Mouse (Mus musculus) adrenal gland, postnatal 25 days (tissue): Measurements from ENCODE around the gene Kctd5. TPM values are rescaled to one million over a fixed set of nuclear protein-coding genes. Genes with fewer than 3 reads are reported as not detected.
"Not testable (repeated sequence)": the region's sequence is repeated elsewhere in the genome, so short reads cannot be mapped to it uniquely, and the experiment has no call there.

Source experiments
- DNase-seq: peaks from one replicate; pipeline ENCODE4 v3.0.0; 2021; ENCODE audit warnings: mixed read lengths
- long read RNA-seq: library from polyadenylated mRNA; stranded (forward); transcript quantifications from one replicate; pipeline ENCODE4 v2.0.0, GENCODE M21; 2021
- total RNA-seq: library from RNA; stranded (reverse); gene quantifications from 2 replicates; pipeline ENCODE4 v1.2.3, GENCODE M21; 2021

Gene Kctd5
- 15.4 and 17.2 TPM in 2 replicates for total RNA-seq
- long read RNA-seq, transcript Kctd5-201 (6 exons, 2,443 nt), result major isoform, 34 of 38 reads
- long read RNA-seq, partial matches to known transcripts, result 2 of 38 reads
- long read RNA-seq, other reads (novel, unspliced or antisense), result 2 of 38 reads

- peak; percentile 92 for DNase-seq
These were observed at the start of gene Kctd5 for GRCm38 (mm10) chr17:24072919-24073696. Gene Kctd5 (minus strand): TSS chr17:24073485.

DNA sequence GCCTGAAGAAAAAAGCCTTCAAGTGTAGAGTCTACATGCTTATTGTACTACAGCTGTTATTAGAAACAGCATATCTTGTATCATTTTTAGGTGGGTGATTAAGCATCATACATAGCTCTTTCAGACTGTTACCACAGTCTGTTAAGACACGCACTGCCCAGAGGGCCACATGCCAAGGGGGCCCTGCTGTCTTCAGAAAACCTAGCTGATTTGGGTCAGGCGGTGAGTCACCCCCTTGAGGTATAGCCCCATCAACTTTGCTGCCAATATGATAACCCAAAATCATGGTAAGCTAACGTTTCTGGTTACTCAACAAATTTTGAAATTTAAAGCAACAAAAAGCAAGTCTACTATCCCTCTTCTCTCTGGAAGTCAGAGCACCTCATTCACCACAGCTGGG, 46.2 kb upstream of the Kctd5 start:
- DNase-seq, result peak; percentile 12

DNA sequence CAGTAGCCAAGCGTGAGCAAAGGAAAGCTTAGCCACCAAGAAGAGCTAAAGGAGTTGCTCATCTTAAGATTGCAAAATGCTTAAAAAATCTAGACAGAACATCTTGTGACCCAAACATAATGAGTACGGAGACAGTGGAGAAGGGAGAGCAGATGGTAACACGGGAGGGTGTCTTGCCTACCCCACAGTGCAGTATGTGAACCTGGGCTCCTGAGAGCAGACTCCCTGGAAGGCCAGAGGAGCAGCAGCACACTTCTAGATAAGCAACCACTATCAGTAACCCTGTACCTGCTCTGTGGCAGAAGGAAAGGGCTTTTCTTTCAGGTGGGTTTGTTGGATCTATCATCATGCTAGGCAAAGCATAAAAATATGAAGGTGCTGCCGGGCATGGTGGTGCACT, 39.7 kb upstream of the Kctd5 start:
- DNase-seq, result no peak

DNA sequence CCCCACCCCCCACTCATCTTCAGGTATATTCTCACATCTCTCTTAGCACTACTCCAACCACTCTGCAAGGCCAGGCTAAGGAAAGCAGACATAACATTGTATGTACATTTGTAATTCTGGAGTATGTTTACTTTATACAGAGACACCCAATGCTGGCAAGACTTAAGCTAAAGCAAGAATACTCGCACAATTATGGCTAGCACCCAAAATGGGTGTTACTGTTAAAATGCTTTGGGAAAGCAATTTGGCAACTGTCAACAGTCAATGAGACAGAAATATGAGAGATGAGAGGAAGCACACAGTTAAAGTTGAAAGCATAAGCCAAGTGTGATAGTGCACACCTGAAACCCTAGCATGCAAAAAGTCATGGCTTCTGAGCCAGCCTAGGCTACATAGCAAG, 38.0 kb upstream of the Kctd5 start:
- no peak for DNase-seq

DNA sequence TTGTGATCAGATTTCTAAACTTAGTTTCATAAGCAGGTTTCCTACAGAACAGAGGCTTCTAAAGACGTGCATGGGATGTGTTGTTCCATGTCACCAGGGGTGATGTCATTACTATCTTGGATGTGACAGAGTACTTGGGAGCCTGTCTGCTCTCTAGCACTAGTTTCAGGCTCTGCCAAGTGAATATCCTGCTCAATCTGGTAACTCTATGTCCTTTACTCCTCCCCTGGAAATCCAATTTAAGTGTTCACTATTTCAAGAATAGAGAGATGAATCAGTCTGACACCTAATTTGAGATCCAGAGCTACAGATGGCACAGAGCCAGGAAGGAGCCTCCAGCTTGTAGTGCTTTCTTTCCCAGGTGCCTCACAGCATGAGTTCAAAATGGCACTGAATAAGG, 35.6 kb upstream of the Kctd5 start:
- no peak for DNase-seq

DNA sequence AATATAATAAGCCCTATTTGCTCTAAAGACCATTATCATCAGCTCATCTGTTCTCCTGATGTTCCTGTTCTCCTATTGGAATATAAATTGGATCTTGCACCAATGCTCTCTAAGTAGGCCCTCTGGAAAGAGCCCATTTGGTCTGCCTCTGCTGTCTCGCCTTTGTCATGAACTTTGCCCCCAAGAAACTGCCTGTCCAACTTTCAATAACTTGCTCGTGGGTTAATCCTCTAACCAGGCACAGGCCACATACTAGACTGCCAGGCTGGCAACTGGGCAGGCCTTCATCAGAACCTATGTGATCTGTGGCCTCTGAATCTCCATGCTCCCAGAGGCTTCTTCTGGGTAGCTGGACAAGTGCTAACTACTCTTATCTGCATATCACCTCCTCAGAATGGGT, 31.8 kb upstream of the Kctd5 start:
- no peak for DNase-seq

GRCm38 (mm10) chr17:24098354-24098753, 25.1 kb upstream of the Kctd5 start:
- DNase-seq, result no peak

GRCm38 (mm10) chr17:24090575-24090974, 17.3 kb upstream of the Kctd5 start:
- no peak for DNase-seq

- not testable (repeated sequence) for DNase-seq
These were observed 13.1 kb upstream of the Kctd5 start for GRCm38 (mm10) chr17:24086399-24086798.

DNA sequence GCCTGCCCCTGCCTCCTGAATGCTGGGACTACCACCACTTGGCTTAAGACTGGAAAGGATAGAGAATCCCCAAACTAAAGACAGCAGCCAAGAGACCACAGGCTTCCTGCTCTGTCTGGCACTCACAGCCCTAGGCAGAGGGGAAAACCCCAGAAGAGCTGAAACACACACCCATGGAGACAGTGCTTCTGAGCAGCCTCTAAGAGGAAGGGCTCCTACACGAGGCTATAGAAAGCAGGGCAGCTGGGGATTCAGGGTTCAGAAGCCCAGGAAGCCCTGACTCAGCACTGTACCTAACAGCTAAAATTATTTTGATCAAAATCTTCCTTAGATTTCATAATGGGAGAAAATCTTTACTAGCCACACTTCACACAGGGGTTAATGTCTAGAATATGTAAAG, 11.3 kb upstream of the Kctd5 start:
- no peak for DNase-seq

DNA sequence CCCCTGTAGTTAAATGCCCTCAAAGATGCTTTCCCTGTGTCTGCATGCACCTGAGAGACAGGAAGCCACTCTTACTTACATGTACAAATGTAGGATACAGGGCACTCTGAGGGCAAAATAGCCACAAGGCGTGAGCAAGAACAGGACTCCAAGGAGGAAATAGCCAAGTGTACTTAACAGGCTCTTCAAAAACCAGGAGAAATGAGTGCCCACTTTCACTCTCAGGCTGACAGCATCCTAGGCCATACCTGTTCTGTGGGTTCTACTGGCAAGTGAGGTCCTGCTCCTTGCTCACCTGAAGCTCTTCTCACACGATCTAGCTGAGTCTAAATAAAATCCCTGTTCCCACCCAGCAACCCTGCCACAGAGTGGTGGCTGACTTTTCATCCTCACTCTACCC, 3.8 kb upstream of the Kctd5 start:
- DNase-seq, result no peak

DNA sequence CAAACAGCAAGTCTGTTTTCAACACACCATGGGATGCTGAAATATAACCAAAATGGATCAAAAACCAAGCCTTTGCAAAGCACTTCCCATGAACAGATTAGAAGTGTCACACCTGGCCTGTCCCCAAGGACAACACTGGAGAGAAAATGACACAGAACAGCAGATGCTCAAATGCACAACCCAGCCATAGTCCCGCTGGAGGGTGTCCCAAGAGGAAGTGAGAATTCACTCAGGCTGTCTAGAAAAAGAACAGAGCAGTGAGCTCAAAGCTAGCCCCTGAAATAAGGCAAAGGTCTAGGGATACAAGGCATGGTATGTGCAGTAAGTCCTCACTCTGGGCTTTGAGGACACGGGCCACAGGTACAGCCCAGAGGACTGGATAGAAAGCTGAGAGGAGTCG, 3.8 kb downstream of the Kctd5 start:
- no peak for DNase-seq

DNA sequence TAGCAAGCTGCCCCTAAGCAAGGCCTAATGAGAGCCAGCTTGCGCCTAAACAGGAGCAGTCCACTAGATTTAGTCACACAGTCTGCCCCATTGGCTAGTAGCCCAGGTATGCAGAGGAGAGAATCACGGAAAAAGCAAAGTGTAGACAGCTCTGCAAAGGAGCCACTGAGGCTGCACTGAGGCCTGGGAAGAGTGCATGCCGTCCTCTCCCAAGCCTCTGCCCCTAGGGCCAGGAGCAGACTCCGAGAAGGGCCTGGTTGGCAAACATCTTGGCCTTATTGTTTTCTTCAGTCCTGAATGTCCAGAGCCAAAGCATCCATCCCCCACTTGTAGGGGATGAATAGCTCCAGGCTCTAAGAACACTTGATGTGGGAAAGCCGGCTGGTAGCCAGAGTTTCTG, 5.0 kb downstream of the Kctd5 start:
- DNase-seq, result no peak

DNA sequence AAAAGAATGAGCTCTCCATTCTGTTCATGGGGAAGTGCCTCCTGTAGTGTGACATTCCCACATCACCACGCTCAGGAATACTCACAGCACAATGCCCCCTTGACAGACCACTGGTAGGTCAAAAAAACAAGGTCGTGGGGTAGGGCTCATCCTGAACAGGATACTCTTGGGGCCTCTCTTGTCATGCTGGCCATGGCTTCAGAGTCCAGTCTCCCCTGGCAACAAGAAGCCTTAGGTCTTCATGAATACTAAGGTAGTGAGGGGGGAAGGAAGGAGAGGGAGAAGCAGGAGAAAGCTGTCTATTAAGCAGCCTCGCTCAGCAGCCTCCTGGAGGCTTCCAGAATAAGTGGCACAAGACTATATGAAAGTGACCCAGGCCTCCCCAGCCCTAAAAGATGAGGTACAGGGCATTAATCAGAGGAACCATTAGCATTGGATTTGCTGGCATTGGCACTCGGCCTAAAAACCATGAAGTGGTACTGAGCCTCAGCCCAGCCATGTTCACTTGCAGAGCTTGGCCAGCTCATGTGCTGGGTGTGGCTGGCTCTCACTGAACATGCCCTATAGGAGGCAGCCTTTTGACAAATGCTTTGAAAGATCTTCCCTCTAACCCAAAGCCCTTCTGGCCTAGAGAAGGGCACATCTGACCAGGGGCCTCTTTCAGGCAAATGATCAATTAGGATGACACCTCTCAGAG, 10.7 kb downstream of the Kctd5 start:
- DNase-seq, result no peak

- DNase-seq, result no peak
These were observed 15.5 kb downstream of the Kctd5 start for GRCm38 (mm10) chr17:24057730-24058245.

- no peak for DNase-seq
These were observed 16.4 kb downstream of the Kctd5 start for GRCm38 (mm10) chr17:24056636-24057625.

DNA sequence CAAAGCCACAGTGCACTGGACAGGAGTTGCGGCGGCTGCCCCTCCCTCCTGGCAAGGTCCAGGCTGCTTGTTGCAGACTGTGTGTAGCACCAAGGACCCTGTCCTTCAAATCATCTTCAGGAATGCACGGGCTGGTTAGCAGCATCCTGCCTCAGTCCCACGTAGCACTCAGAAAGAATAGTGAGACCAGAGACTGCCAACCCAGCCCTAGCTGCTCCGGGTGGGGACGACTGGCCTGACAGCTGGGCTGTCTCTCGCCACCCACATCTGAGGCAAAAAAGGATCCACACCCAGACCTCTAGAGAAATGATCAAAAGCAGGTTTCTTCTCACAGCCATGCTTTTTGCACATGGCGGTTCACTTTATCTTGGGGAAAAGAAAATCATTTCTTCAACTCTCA, 24.3 kb downstream of the Kctd5 start:
- DNase-seq, result no peak

DNA sequence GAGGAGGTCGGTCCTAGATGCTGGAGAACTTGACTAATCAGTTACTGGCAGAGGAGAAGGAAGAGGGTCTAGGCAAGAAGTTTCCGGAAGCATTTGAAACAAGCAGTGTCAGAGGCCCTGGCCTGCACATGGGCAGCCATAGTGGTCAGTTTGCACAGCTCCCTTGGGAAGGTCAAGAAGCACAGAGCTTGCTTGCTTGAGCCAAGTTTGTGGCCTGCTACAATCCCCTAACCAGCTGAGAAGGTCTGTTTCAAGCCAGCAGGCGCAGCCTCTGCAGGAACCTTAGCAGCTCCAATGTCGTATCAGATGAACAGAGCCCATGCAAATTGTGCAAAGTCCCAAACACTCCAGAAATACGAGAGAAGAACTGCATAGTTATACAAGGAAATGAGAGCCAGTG, 25.2 kb downstream of the Kctd5 start:
- DNase-seq, result no peak

- DNase-seq, result no peak
These were observed 27.3 kb downstream of the Kctd5 start for GRCm38 (mm10) chr17:24046026-24046425.

GRCm38 (mm10) chr17:24045608-24046007, 27.7 kb downstream of the Kctd5 start:
- DNase-seq, result peak; percentile 46

DNA sequence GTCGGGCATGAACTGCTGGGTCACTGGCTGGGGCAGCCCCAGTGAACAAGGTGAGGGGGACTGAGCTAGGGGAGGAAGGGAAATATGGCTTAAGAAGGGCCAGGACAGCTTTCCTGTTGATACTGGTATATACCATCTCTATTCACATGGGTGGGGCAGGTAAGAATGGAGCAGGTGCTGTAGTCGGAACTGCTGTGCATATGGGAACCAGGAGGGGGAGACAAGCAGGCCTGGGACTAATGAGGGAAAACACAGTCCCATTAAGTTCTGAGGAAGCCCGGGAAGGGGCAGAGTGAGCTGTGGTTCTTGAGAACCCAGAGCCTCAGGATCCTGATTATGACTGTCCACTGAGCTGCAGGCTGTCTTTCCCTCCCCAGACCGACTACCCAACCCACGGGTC, 28.8 kb downstream of the Kctd5 start:
- no peak for DNase-seq

GRCm38 (mm10) chr17:24037844-24038243, 35.4 kb downstream of the Kctd5 start, which contains the start of gene Prss27:
Gene Prss27 (plus strand): TSS chr17:24038144.
- DNase-seq, result no peak
